Mouse (Mus musculus) liver, embryonic 11.5 days (tissue): ENCODE measurements around the gene Uhrf2. TPM values are rescaled to one million over a fixed set of nuclear protein-coding genes. Genes with fewer than 3 reads are reported as not detected.

Source experiments
- ATAC-seq: fragments of 200-750 bp; cut with Nextera tagmentation; replicated peaks from 2 replicates; pipeline ENCODE4 v1.8.0; 2017; ENCODE audit warnings: moderate number of reproducible peaks, mild to moderate bottlenecking, moderate TSS enrichment, moderate library complexity; ENCODE audit not compliant: low FRiP score
- DNase-seq: peaks from one replicate; pipeline ENCODE4 v3.0.0-alpha.2; 2017; ENCODE audit warnings: low spot score
- H3K27ac ChIP-seq: fragments of 300-500 bp; sonication (generic); 2 replicates; pipeline ENCODE4 v1.5.1; 2014; ENCODE audit warnings: mild to moderate bottlenecking, low read depth, low read length, control low read depth
- H3K27me3 ChIP-seq: fragments of 300-500 bp; sonication (generic); replicated peaks from 2 replicates; pipeline ENCODE4 v1.6.1; 2014; ENCODE audit warnings: low read length, mixed read lengths; ENCODE audit not compliant: control insufficient read depth, insufficient read depth
- H3K36me3 ChIP-seq: fragments of 300-500 bp; sonication (generic); 2 replicates; pipeline ENCODE4 v1.6.1; 2014; ENCODE audit warnings: mild to moderate bottlenecking, low read length, moderate library complexity, mixed read lengths; ENCODE audit not compliant: control insufficient read depth, insufficient read depth
- H3K4me1 ChIP-seq: fragments of 300-500 bp; sonication (generic); replicated peaks from 2 replicates; pipeline ENCODE4 v1.6.1; 2014; ENCODE audit warnings: low read length, mixed read lengths; ENCODE audit not compliant: control insufficient read depth, insufficient read depth
- H3K4me2 ChIP-seq: fragments of 300-500 bp; sonication (generic); 2 replicates; pipeline ENCODE4 v1.6.1; 2014; ENCODE audit warnings: mild to moderate bottlenecking, control low read depth, moderate library complexity
- H3K4me3 ChIP-seq: fragments of 300-500 bp; sonication (generic); 2 replicates; pipeline ENCODE4 v1.5.1; 2014; ENCODE audit warnings: low read depth, low read length, control low read depth
- H3K9ac ChIP-seq: fragments of 300-500 bp; sonication (generic); 2 replicates; pipeline ENCODE4 v1.6.1; 2014; ENCODE audit warnings: low read depth, low read length, control low read depth
- H3K9me3 ChIP-seq: fragments of 300-500 bp; sonication (generic); 2 replicates; pipeline ENCODE4 v1.6.1; 2016; ENCODE audit warnings: low read length, inconsistent platforms, mixed read lengths; ENCODE audit not compliant: control insufficient read depth
- WGBS: fragments of 180-500 bp; shearing (Covaris S2); extraction: QIAGEN DNeasy Blood & Tissue Kit; methylation state at CpG from one replicate; pipeline ENCODE4 v1.1.7; 2014; 5-methylcytosine and 5-hydroxymethylcytosine counted together
- polyA plus RNA-seq: library from polyadenylated mRNA; unstranded; fragments of >200 nt; fragmentation: Nextera tagmentation; extraction: Ambion mirVana; gene quantifications from 2 replicates; pipeline ENCODE4 v1.2.1, GENCODE M21; 2014

Gene Uhrf2
- polyA plus RNA-seq, 1 experiment from 2014 or later = 65.9 TPM

DNA sequence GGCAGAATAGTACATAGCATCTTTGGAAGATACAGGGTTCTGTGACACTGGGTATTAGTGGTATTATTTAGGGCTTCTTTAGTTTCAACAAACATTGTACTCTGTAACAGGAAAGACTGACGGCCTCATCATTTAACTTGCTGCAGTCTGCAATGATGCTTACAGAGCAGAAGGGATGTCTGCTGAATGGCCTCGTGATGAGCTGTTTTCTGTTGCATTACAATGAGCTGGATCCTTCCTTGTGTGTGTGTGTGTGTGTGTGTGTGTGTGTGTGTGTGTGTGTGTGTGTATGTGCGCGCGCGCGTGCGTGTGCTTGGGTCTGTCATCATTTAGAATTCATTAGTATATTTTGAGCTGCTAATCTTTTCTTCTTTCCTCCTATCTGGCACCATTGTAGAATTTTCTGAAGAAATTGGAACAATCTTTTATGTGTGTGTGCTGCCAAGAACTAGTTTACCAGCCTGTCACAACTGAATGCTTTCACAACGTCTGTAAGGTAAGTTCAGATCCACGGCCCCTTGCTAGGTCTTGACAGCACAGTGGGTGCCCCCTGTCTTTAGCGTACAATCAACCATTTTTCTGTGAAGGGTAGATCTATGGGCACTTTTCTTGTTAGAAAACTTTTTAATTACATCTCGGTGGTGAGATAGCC, 61.5 kb downstream of the Uhrf2 start:
- H3K9ac ChIP-seq = no peak overlapping the region
- DNase-seq (peak; percentile 5), ATAC-seq (no peak)
- peaks cover 45% of the 10 kb centered on the region for H3K36me3 ChIP-seq
- 91% methylated on average over 12 of the region's 12 CpGs for WGBS
- no peaks in the 10 kb centered on the region for H3K9me3 ChIP-seq
- no peak overlapping the region for H3K27ac ChIP-seq
- no peak overlapping the region for H3K4me2 ChIP-seq
- no peak overlapping the region for H3K4me3 ChIP-seq
- H3K4me1 ChIP-seq = no peaks in the 10 kb centered on the region
- no peaks in the 10 kb centered on the region for H3K27me3 ChIP-seq

DNA sequence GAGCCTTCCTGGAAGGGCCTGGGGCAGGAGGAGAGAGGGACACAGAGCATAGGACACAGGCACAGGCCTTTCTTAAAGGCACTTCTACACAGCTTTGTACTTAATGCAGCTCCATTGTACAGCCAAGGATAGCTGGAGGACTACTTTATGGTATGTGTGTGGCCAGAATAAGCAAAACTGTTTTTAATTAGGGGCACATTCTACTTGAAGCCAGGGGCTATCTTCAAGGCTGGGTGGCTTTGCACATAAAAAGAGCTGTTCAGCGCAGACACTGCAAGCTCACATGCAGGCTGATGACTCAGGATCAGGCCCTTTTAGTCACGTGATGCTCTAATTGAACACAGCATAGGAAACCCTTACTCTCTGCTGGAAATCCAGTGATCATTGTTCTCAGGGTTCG, 65.9 kb downstream of the Uhrf2 start:
- Histone ChIP-seq H3K36me3 (peaks cover 36% of the 10 kb centered on the region), H3K4me1 (no peaks in the 10 kb centered on the region), H3K9ac (no peak overlapping the region), H3K4me3 (no peak overlapping the region), H3K9me3 (no peaks in the 10 kb centered on the region), H3K4me2 (no peak overlapping the region), H3K27me3 (no peaks in the 10 kb centered on the region), H3K27ac (no peak overlapping the region)
- no peak for ATAC-seq
- WGBS = 86% methylated on average over 3 of the region's 3 CpGs
- DNase-seq = no peak

DNA sequence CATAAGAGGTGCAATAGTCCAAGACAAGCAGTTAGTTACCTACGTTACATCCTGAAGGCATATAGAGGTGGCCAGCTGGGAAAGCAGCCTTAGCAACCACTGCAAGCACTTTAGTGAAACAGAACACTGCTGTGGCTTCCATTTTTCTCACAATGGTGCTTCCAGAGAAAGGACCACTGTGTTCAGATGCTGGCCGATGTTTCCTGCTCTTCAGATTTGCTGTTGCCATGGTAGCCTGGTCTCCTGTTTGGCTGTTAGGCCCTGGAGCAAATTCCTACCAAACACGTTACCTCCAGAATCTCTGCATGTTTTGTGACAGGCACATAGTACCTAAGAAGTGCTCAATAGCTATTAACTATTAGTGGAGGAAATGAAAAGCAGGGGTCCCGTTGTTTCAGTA, 66.7 kb downstream of the Uhrf2 start:
- H3K9me3 ChIP-seq = no peaks in the 10 kb centered on the region
- H3K4me3 ChIP-seq = no peak overlapping the region
- ATAC-seq (no peak), DNase-seq (no peak)
- no peaks in the 10 kb centered on the region for H3K4me1 ChIP-seq
- peaks cover 31% of the 10 kb centered on the region for H3K36me3 ChIP-seq
- H3K4me2 ChIP-seq = no peak overlapping the region
- no peak overlapping the region for H3K27ac ChIP-seq
- no peaks in the 10 kb centered on the region for H3K27me3 ChIP-seq
- WGBS = 90% methylated on average over 4 of the region's 4 CpGs
- H3K9ac ChIP-seq = no peak overlapping the region

DNA sequence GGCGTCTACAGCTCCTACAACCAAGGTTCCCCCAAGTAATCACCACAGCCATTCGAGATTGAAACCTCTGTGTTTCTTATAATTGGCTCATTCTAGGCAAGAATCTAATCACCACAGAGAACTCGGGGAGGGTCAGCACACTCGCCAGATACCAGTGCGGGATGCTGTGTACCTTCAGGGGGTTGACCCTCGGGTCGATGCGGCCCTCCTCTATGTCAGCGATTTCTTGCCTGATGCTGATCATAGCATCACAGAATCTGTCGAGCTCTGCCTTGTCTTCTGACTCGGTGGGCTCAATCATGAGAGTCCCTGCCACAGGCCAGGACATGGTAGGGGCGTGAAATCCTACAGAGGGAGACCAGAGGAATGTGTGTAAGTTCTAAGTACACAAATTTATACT, 70.3 kb downstream of the Uhrf2 start:
- DNase-seq (no peak), ATAC-seq (no peak)
- no peak overlapping the region for H3K27ac ChIP-seq
- no peaks in the 10 kb centered on the region for H3K4me1 ChIP-seq
- H3K27me3 ChIP-seq = no peaks in the 10 kb centered on the region
- H3K4me2 ChIP-seq = no peak overlapping the region
- no peak overlapping the region for H3K4me3 ChIP-seq
- no peaks in the 10 kb centered on the region for H3K9me3 ChIP-seq
- H3K9ac ChIP-seq = no peak overlapping the region
- 90% methylated on average over 12 of the region's 12 CpGs for WGBS
- H3K36me3 ChIP-seq = peaks cover 18% of the 10 kb centered on the region

DNA sequence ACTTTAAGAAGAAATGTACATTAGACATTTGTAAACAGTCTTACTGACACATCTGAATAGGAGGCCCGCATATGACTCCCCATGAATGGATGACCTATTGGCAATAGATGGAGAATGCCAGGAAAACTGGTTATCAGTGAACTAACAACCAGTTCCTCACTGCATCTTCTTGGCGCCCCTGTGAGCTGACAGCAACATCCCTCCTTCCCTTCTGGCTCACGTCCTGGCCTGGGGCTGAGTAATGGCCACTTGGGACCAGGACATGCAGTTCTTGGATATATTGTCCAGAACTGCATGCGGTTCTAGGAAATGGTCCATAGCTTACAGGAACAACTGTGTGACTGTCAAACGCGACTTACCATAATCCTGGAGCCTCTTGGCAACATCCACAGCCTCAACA, 72.3 kb downstream of the Uhrf2 start:
- Histone ChIP-seq H3K36me3 (peaks cover 2% of the 10 kb centered on the region; the same call in 1 of the 2 replicates), H3K27me3 (no peaks in the 10 kb centered on the region), H3K9ac (no peak overlapping the region), H3K4me1 (no peaks in the 10 kb centered on the region; the same call in 1 of the 2 replicates), H3K9me3 (no peaks in the 10 kb centered on the region), H3K4me2 (no peak overlapping the region), H3K4me3 (no peak overlapping the region), H3K27ac (no peak overlapping the region)
- WGBS = 89% methylated on average over 6 of the region's 6 CpGs
- DNase-seq (no peak), ATAC-seq (no peak)

DNA sequence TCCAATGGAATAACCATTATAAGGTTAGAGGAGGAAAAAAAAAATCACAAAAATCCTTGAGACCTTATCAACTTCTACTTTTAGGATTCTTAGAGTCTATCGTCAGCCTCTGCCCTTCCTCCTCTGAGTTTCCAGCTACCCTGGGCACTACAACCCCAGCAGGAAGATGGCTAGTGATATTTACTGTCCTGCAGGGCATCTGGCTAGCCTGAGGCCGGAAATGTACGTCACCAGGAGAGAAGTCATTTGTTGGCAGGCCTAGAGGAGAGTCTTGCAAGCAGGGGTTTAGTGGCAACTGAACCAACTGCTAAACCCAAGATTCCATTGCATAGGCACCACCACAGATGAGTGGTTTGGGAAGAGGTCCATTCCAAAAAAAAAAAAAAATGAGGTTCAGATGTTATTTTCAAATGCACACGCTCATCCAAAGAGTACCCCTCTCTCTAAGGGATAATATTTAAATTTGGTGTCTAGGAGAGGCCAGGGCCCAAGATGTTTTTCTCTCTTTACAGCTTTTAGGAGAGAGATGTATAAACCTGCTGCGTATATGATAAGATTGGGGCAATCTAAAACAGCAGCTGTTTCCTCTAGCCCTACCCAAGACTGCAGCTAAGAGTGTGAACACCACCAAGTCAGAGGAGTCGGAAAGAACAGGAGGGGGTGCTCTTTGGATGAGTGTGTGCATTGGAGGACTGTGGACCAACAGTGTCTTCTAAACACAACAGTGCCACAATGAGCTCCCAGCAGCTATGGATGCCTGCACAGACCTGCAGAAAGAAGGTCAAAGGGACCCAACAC, 74.9 kb downstream of the Uhrf2 start:
- H3K27me3 ChIP-seq = no peaks in the 10 kb centered on the region
- H3K4me3 ChIP-seq = no peak overlapping the region
- H3K4me2 ChIP-seq = no peak overlapping the region
- no peak overlapping the region for H3K27ac ChIP-seq
- 0 out of 2 replicates have a peak, but pooled peaks have one; percentile 41 for ATAC-seq
- H3K9me3 ChIP-seq = no peaks in the 10 kb centered on the region
- WGBS = 71% methylated on average over 6 of the region's 6 CpGs
- H3K4me1 ChIP-seq = no peaks in the 10 kb centered on the region; the same call in 1 of the 2 replicates
- no peak for DNase-seq
- H3K9ac ChIP-seq = no peak overlapping the region
- H3K36me3 ChIP-seq = no peaks in the 10 kb centered on the region

DNA sequence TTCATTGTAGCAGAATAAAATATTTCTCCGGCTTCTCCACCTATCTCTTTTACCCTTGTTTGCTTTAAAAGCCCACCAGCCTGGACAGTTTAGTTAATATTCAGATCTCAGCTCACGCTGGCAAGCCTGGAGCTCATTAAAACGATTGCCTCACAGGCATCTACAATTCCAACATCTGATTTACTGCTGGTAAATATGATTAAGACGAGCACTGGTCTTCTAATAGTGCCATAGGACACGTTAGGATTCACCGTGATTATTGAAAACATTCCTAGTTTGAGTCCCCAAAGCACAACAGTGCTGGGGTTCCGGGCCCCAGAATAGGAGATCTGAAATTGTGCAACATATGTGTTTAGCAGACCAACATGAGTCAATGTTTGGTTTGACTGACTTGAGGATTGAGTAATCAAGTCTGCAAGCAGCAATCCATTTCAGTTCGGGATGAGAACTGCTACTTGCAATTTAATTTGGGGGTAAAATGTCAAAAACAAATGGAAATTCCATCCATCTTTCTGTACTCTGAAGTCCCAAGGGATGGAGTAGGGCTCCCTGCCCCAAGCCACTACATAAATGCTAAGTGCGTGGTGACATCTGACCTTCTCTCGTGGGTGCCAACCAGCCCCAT, 77.0 kb downstream of the Uhrf2 start:
- H3K4me3 ChIP-seq = no peak overlapping the region
- 75% methylated on average over 10 of the region's 10 CpGs for WGBS
- no peak overlapping the region for H3K9ac ChIP-seq
- H3K9me3 ChIP-seq = no peaks in the 10 kb centered on the region
- DNase-seq (no peak), ATAC-seq (no peak)
- no peaks in the 10 kb centered on the region for H3K27me3 ChIP-seq
- no peak overlapping the region for H3K27ac ChIP-seq
- no peaks in the 10 kb centered on the region; the same call in 1 of the 2 replicates for H3K4me1 ChIP-seq
- H3K4me2 ChIP-seq = no peak overlapping the region
- H3K36me3 ChIP-seq = no peaks in the 10 kb centered on the region

DNA sequence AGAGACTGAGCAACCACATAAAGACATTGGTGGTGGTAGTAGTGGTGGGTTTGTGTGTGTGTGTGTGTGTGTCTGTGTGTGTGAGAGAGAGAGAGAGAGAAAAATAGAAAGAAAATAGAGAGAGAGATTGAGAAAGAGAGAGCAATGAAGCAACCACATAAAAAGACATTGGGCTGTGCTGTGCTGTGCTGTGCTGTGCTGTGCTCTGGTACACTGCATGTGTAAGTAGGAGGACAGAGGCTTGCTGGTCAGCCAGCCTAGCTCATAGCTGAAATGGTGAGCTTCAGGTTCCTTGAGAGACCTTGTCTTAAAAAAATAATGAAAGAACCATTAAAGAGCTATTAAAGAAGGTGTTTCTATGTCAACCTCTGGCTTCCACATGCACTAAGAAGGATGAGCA, 78.3 kb downstream of the Uhrf2 start:
- H3K4me1 ChIP-seq = no peaks in the 10 kb centered on the region; the same call in 1 of the 2 replicates
- ATAC-seq = no peak
- no peaks in the 10 kb centered on the region for H3K9me3 ChIP-seq
- H3K36me3 ChIP-seq = no peaks in the 10 kb centered on the region
- no peak overlapping the region for H3K4me2 ChIP-seq
- H3K4me3 ChIP-seq = no peak overlapping the region
- H3K9ac ChIP-seq = no peak overlapping the region
- no peaks in the 10 kb centered on the region for H3K27me3 ChIP-seq
- DNase-seq = no peak
- no peak overlapping the region for H3K27ac ChIP-seq
